Mouse (Mus musculus): ENCODE data around the gene Atp6v0b. TPM values are rescaled to one million over a fixed set of nuclear protein-coding genes. Genes with fewer than 3 reads are reported as not detected.
A peak's percentile ranks its signal among the peaks of the same experiment; 100 is the strongest.

The Atp6v0b gene
- total and polyA plus RNA-seq, 3 experiments = 219 to 297 (median 247) TPM

- ATAC-seq (ENCODE audit: extremely low read depth, insufficient number of reproducible peaks, low FRiP score, poor library complexity, severe bottlenecking) = no peak
- Histone ChIP-seq H3K9me3 (replicated peaks) (no peaks in the 10 kb centered on the region), H3K4me1 (ENCODE audit: insufficient read depth, low read depth, low read length) (peaks cover 69% of the 10 kb centered on the region), H3K36me3 (replicated peaks) (no peaks in the 10 kb centered on the region), H3K27me3 (ENCODE audit: insufficient read depth, low read length) (peaks cover 25% of the 10 kb centered on the region), H3K4me3 (ENCODE audit: low read depth, low read length) (peak overlapping the region; percentile 74)
- TF ChIP-seq GATA1 (IDR thresholded peaks at IDR 0.05; ENCODE audit: borderline replicate concordance, low read length) (no peak), CTCF (IDR thresholded peaks at IDR 0.05; ENCODE audit: low read depth, low read length) (no peak), POLR2AphosphoS5 (IDR thresholded peaks at IDR 0.05; ENCODE audit: insufficient replicate concordance, low read depth, low read length) (no peak), GATA2 (IDR thresholded peaks at IDR 0.05; ENCODE audit: borderline replicate concordance, low read depth, low read length) (no peak), TAL1 (conservative IDR thresholded peaks at IDR 0.05; ENCODE audit: low read depth, low read length) (no peak; the same call in 1 of the 2 replicates)
- peak; percentile 55 for DNase-seq (ENCODE audit: low spot score)
Measured at GRCm38 (mm10) chr4:117835531-117836111, 51.5 kb downstream of the Atp6v0b start.

DNA sequence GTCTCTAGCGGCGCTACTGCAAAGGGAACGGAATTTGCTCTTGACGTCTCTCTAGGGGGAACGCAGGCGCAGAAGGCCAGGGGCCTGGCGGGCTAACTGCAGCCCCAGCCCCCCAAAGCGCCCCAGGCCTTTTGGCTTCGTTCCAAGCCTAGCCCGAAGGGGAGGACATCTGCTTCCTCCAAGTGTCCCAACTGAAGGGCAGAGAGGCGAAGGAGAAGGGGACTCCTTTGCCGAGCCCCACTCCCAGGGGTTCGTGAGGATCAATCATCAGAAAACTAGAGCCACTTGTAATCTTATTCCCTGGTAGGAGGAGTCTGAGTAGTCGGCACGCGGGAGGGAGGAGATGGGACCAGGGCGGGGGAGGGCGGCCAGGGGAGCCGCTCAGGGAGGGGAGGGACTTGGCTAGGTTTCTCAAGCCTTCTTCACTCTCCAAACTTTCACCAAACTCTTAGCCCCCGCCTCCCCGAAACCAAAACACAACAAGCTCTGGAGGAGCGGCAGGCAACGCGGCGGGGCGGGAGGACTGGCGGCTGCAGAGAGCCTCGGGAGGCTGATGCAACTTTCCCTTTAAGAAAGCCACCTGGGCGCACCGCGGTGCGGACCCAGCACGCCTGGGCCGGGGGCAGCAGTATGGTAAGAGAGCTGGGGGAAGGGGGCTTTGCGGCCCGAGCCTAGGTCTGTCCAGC lies 52.1 kb downstream of the Atp6v0b start:
- peak; percentile 86 for DNase-seq (ENCODE audit: low spot score)
- Histone ChIP-seq H3K4me3 (ENCODE audit: low read depth, low read length) (peak overlapping the region; percentile 74), H3K4me1 (ENCODE audit: insufficient read depth, low read depth, low read length) (peaks cover 75% of the 10 kb centered on the region), H3K9me3 (replicated peaks) (no peaks in the 10 kb centered on the region), H3K27me3 (ENCODE audit: insufficient read depth, low read length) (peaks cover 21% of the 10 kb centered on the region), H3K36me3 (replicated peaks) (no peaks in the 10 kb centered on the region)
- ATAC-seq (ENCODE audit: extremely low read depth, insufficient number of reproducible peaks, low FRiP score, poor library complexity, severe bottlenecking) = peak; percentile 5; the same call in 1 of the 2 replicates
- no peak for TF ChIP-seq GATA1 (IDR thresholded peaks at IDR 0.05; ENCODE audit: borderline replicate concordance, low read length)
- TF ChIP-seq TAL1 (conservative IDR thresholded peaks at IDR 0.05; ENCODE audit: low read depth, low read length) = no peak
- TF ChIP-seq CTCF (IDR thresholded peaks at IDR 0.05; ENCODE audit: low read depth, low read length) = no peak
- no peak for TF ChIP-seq GATA2 (IDR thresholded peaks at IDR 0.05; ENCODE audit: borderline replicate concordance, low read depth, low read length)
- no peak for TF ChIP-seq POLR2AphosphoS5 (IDR thresholded peaks at IDR 0.05; ENCODE audit: insufficient replicate concordance, low read depth, low read length)

DNA sequence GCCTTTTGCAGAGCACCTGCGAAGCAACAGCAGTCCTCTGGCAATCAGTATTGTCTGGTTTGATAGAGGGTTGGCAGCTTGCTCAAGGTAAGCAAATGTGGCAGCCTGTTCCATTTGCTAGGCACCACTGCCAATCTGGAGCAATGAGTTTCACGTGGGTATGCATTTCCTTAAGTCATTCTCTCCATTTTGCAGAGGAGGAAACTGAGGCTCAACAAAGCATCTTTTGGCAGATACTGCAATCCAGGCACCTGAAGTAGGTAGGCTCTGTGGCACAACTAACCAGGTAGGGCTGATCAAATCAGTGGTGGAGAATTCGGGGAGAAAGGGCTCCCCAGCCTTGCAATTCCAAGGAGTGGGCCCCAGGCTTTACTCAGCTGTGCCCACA lies 52.7 kb downstream of the Atp6v0b start, which contains the start of gene Slc6a9:
Slc6a9 (plus strand) TSS at position 50 of the 388 bp plus-strand sequence.
- ATAC-seq (ENCODE audit: extremely low read depth, insufficient number of reproducible peaks, low FRiP score, poor library complexity, severe bottlenecking) (no peak), DNase-seq (ENCODE audit: low spot score) (no peak)
- peak within 1 kb of the TSS; percentile 74 for H3K4me3 ChIP-seq (ENCODE audit: low read depth, low read length)
- H3K4me1 ChIP-seq (ENCODE audit: insufficient read depth, low read depth, low read length) = peaks cover 81% of the 10 kb centered on the region
- peaks cover 20% of the 10 kb centered on the region for H3K27me3 ChIP-seq (ENCODE audit: insufficient read depth, low read length)
- TF ChIP-seq CTCF (IDR thresholded peaks at IDR 0.05; ENCODE audit: low read depth, low read length) = no peak
- no peak for TF ChIP-seq GATA1 (IDR thresholded peaks at IDR 0.05; ENCODE audit: borderline replicate concordance, low read length)
- no peak for TF ChIP-seq GATA2 (IDR thresholded peaks at IDR 0.05; ENCODE audit: borderline replicate concordance, low read depth, low read length)
- TF ChIP-seq TAL1 (conservative IDR thresholded peaks at IDR 0.05; ENCODE audit: low read depth, low read length) = no peak
- TF ChIP-seq POLR2AphosphoS5 (IDR thresholded peaks at IDR 0.05; ENCODE audit: insufficient replicate concordance, low read depth, low read length) = no peak
- H3K9me3 ChIP-seq (replicated peaks) = no peaks in the 10 kb centered on the region
- no peaks in the 10 kb centered on the region for H3K36me3 ChIP-seq (replicated peaks)

Other genes with a start within 250 kb of the Atp6v0b start
- gene Dmap1, start 205.1 kb downstream of the Atp6v0b start, total RNA-seq (2014; fragmentation: Nextera tagmentation) = 27.6 and 29.9 TPM in 2 replicates
- 28.8 and 33.7 TPM in 2 replicates for gene Dmap1, start 205.1 kb downstream of the Atp6v0b start, total RNA-seq (2017)
- 30.0 and 42.5 TPM in 2 replicates for gene Dmap1, start 205.1 kb downstream of the Atp6v0b start, polyA plus RNA-seq (2012)
- not detected in 2 replicates for gene Gm12845, start 162.9 kb downstream of the Atp6v0b start, total RNA-seq (2014; fragmentation: Nextera tagmentation)
- gene Gm12845, start 162.9 kb downstream of the Atp6v0b start, total RNA-seq (2017) = 0.11 TPM in 1 of 2 replicates, not detected in the other
- not detected in 2 replicates for gene Gm12845, start 162.9 kb downstream of the Atp6v0b start, polyA plus RNA-seq (2012)
- gene Klf17, start 121.7 kb downstream of the Atp6v0b start, total RNA-seq (2014; fragmentation: Nextera tagmentation) = not detected in 2 replicates
- gene Klf17, start 121.7 kb downstream of the Atp6v0b start, total RNA-seq (2017) = 0.12 TPM in 1 of 2 replicates, not detected in the other
- gene Klf17, start 121.7 kb downstream of the Atp6v0b start, polyA plus RNA-seq (2012) = not detected in 2 replicates
- gene Slc6a9, start 52.8 kb downstream of the Atp6v0b start, total RNA-seq (2014; fragmentation: Nextera tagmentation) = 3.3 and 34.8 TPM in 2 replicates
- gene Slc6a9, start 52.8 kb downstream of the Atp6v0b start, total RNA-seq (2017) = 0.70 and 1.3 TPM in 2 replicates
- 4.4 and 4.6 TPM in 2 replicates for gene Slc6a9, start 52.8 kb downstream of the Atp6v0b start, polyA plus RNA-seq (2012)
- not detected in 2 replicates for gene Ccdc24, start 14.8 kb downstream of the Atp6v0b start, total RNA-seq (2014; fragmentation: Nextera tagmentation)
- gene Ccdc24, start 14.8 kb downstream of the Atp6v0b start, total RNA-seq (2017) = 0.52 TPM in 1 of 2 replicates, not detected in the other
- not detected in 2 replicates for gene Ccdc24, start 14.8 kb downstream of the Atp6v0b start, polyA plus RNA-seq (2012)
- not detected in 2 replicates for gene B4galt2, start 3.8 kb downstream of the Atp6v0b start, total RNA-seq (2014; fragmentation: Nextera tagmentation)
- 0.06 and 0.33 TPM in 2 replicates for gene B4galt2, start 3.8 kb downstream of the Atp6v0b start, total RNA-seq (2017)
- gene B4galt2, start 3.8 kb downstream of the Atp6v0b start, polyA plus RNA-seq (2012) = 0.11 and 0.63 TPM in 2 replicates
- gene Dph2, start 4.7 kb upstream of the Atp6v0b start, total RNA-seq (2014; fragmentation: Nextera tagmentation) = 8.4 and 10.0 TPM in 2 replicates
- gene Dph2, start 4.7 kb upstream of the Atp6v0b start, total RNA-seq (2017) = 11.3 and 12.4 TPM in 2 replicates
- 18.8 and 19.4 TPM in 2 replicates for gene Dph2, start 4.7 kb upstream of the Atp6v0b start, polyA plus RNA-seq (2012)
- 17.9 and 25.1 TPM in 2 replicates for gene Ipo13, start 27.7 kb upstream of the Atp6v0b start, total RNA-seq (2014; fragmentation: Nextera tagmentation)
- 7.5 and 8.9 TPM in 2 replicates for gene Ipo13, start 27.7 kb upstream of the Atp6v0b start, total RNA-seq (2017)
- 14.3 and 18.8 TPM in 2 replicates for gene Ipo13, start 27.7 kb upstream of the Atp6v0b start, polyA plus RNA-seq (2012)
- not detected in 2 replicates for gene Artn, start 42.4 kb upstream of the Atp6v0b start, total RNA-seq (2014; fragmentation: Nextera tagmentation)
- gene Artn, start 42.4 kb upstream of the Atp6v0b start, total RNA-seq (2017) = 0.11 TPM in 1 of 2 replicates, not detected in the other
- gene Artn, start 42.4 kb upstream of the Atp6v0b start, polyA plus RNA-seq (2012) = not detected in 2 replicates
- 13.4 and 24.6 TPM in 2 replicates for gene St3gal3, start 247.6 kb upstream of the Atp6v0b start, total RNA-seq (2014; fragmentation: Nextera tagmentation)
- 6.9 and 10.3 TPM in 2 replicates for gene St3gal3, start 247.6 kb upstream of the Atp6v0b start, total RNA-seq (2017)
- gene St3gal3, start 247.6 kb upstream of the Atp6v0b start, polyA plus RNA-seq (2012) = 13.8 and 13.9 TPM in 2 replicates